Mouse (Mus musculus): ENCODE measurements at regions not wholly inside any gene's neighbourhood (a gene's known extent, or its start where the extent isn't known, plus 50 kb on each side); places are given as distances from the start of the nearest gene placed in this dataset.

- TF ChIP-seq CTCF (IDR thresholded peaks at IDR 0.05; ENCODE audit: low read depth) (no peak), EP300 (IDR thresholded peaks at IDR 0.05; ENCODE audit: low read depth) (no peak)
Observed at GRCm38 (mm10) chr1:168016375-168016890, 327.4 kb downstream of the Lmx1a start.
